In genomic region chr14:54736555-54737552, GRCm38 (mm10) we compare ENCODE assay signal across 11 mouse cellular contexts. TPM values are rescaled to one million over a fixed set of nuclear protein-coding genes. Genes with fewer than 3 reads are reported as not detected.
DNase-seq lines count a peak whose midpoint lies in the region; ATAC-seq and TF ChIP-seq lines count a peak whose summit lies in the region.
"Had no signal": no experiment of that assay in that cellular context is flagged by ENCODE, and none has a peak within 500 bp of the region (broad histone marks: within the 10 kb centered on the region; RNA-seq: fewer than 3 reads in every experiment).

No protein-coding gene starts in this region.

- DNase-seq in left cerebral cortex, adult 2 months (ENCODE audit: extremely low spot score in 1 of 2, low spot score in 2 of 2), result peak in 1 of 2 experiments; percentile 50
- no peak for DNase-seq in left cerebral cortex, postnatal 4 days
- DNase-seq in left cerebral cortex, postnatal 14 days (ENCODE audit: low spot score in 2 of 2), result peak; percentile 70 to 75
- DNase-seq in right cerebral cortex, postnatal 14 days, result peak; percentile 41
- DNase-seq in heart, postnatal 4 days, result no peak
- no peak for DNase-seq in ovary, postnatal 36 days (ENCODE audit: low spot score)
- DNase-seq in liver, embryonic 11.5 days (ENCODE audit: low spot score), result no peak

- no peak overlapping the region for H3K4me2 ChIP-seq in forebrain, embryonic 12.5 days
- H3K4me2 ChIP-seq in liver, embryonic 11.5 days, result no peak overlapping the region

- 52% methylated on average over 14 of the region's 14 CpGs for WGBS in forebrain, embryonic 12.5 days
- 69% methylated on average over 14 of the region's 14 CpGs for WGBS in liver, embryonic 11.5 days

- H3K9ac ChIP-seq in forebrain, embryonic 12.5 days, result no peak overlapping the region
- H3K9ac ChIP-seq in liver, embryonic 11.5 days (ENCODE audit: low read depth, low read length), result no peak overlapping the region

- no peak overlapping the region for H3K4me3 ChIP-seq in left cerebral cortex, adult 2 months
- no peak overlapping the region for H3K4me3 ChIP-seq in forebrain, embryonic 12.5 days (replicated peaks)
- no peak overlapping the region for H3K4me3 ChIP-seq in liver, embryonic 11.5 days (ENCODE audit: low read depth, low read length)
- H3K4me3 ChIP-seq: erythroblast, embryonic 14.5 days had no signal

- H3K4me1 ChIP-seq in forebrain, embryonic 12.5 days, result peaks cover 16% of the 10 kb centered on the region; the same call in 1 of the 2 replicates
- no peaks in the 10 kb centered on the region for H3K4me1 ChIP-seq in liver, embryonic 11.5 days (replicated peaks; ENCODE audit: control insufficient read depth, insufficient read depth, low read length)

- ATAC-seq in forebrain, embryonic 12.5 days (ENCODE audit: low FRiP score), result 0 out of 2 replicates have a peak, but pooled peaks have one; percentile 57
- ATAC-seq in liver, embryonic 11.5 days (replicated peaks; ENCODE audit: low FRiP score), result no peak

- no peak for TF ChIP-seq CTCF in left cerebral cortex, adult 2 months (IDR thresholded peaks at IDR 0.05)

- H3K9me3 ChIP-seq in forebrain, embryonic 12.5 days, result no peaks in the 10 kb centered on the region
- no peaks in the 10 kb centered on the region for H3K9me3 ChIP-seq in liver, embryonic 11.5 days (ENCODE audit: control insufficient read depth, low read length)

- intact Hi-C loops in left cerebral cortex, adult 2 months (cut with DNase I), result no loop called here
- intact Hi-C loops in left cerebral cortex, postnatal 4 days (cut with DNase I), result no loop called here
- intact Hi-C loops in left cerebral cortex, postnatal 14 days (cut with DNase I), result no loop called here

- H3K36me3 ChIP-seq in forebrain, embryonic 12.5 days (replicated peaks), result no peaks in the 10 kb centered on the region
- H3K36me3 ChIP-seq in liver, embryonic 11.5 days (ENCODE audit: control insufficient read depth, insufficient read depth, low read length), result no peaks in the 10 kb centered on the region

- peaks cover 4% of the 10 kb centered on the region; the same call in 1 of the 2 replicates for H3K27me3 ChIP-seq in forebrain, embryonic 12.5 days
- no peaks in the 10 kb centered on the region for H3K27me3 ChIP-seq in liver, embryonic 11.5 days (replicated peaks; ENCODE audit: control insufficient read depth, insufficient read depth, low read length)

- H3K27ac ChIP-seq in left cerebral cortex, adult 2 months, result peak overlapping the region; percentile 78
- no peak overlapping the region for H3K27ac ChIP-seq in forebrain, embryonic 12.5 days
- H3K27ac ChIP-seq in liver, embryonic 11.5 days (ENCODE audit: low read depth, low read length), result no peak overlapping the region

RNA-seq across cellular contexts. Expression of gene Cebpe, which starts 24.9 kb away (rescaled TPM):
- total RNA-seq in left cerebral cortex, adult 2 months (2021), result not detected
- not detected for total RNA-seq in left cerebral cortex, postnatal 4 days (2021)
- polyA plus RNA-seq in forebrain, embryonic 12.5 days (2016; fragmentation: Nextera tagmentation; extraction: Ambion mirVana), result not detected in 2 replicates
- not detected for total RNA-seq in left cerebral cortex, postnatal 14 days (2021)
- not detected for total RNA-seq in heart, postnatal 4 days (2021)
- polyA plus RNA-seq in liver, embryonic 11.5 days (2014; fragmentation: Nextera tagmentation; extraction: Ambion mirVana), result 2.0 and 3.1 TPM in 2 replicates
- total RNA-seq: ES-E14 had no signal
- polyA plus RNA-seq: heart, postnatal 0 days had no signal

RNA-seq across cellular contexts. Expression of gene Gm29776, which starts 38.2 kb away (rescaled TPM):
- not detected for total RNA-seq in left cerebral cortex, adult 2 months (2021)
- total RNA-seq in left cerebral cortex, postnatal 4 days (2021), result not detected
- not detected in 2 replicates for polyA plus RNA-seq in forebrain, embryonic 12.5 days (2016; fragmentation: Nextera tagmentation; extraction: Ambion mirVana)
- not detected for total RNA-seq in left cerebral cortex, postnatal 14 days (2021)
- total RNA-seq in heart, postnatal 4 days (2021), result under 1 TPM; 0.14 to 0.16 TPM
- 0.07 TPM in 1 of 2 replicates, not detected in the other for polyA plus RNA-seq in liver, embryonic 11.5 days (2014; fragmentation: Nextera tagmentation; extraction: Ambion mirVana)
- polyA plus RNA-seq: erythroblast, embryonic 14.5 days had no signal

RNA-seq across cellular contexts. Expression of gene Slc7a8, which starts 44.9 kb away (rescaled TPM):
- 10 to 100 TPM; 54.3 to 58.6 TPM for total RNA-seq in left cerebral cortex, adult 2 months (2021)
- total RNA-seq in left cerebral cortex, postnatal 4 days (2021), result 10 to 100 TPM; 33.7 to 36.5 TPM
- 2.3 and 2.7 TPM in 2 replicates for polyA plus RNA-seq in forebrain, embryonic 12.5 days (2016; fragmentation: Nextera tagmentation; extraction: Ambion mirVana)
- total RNA-seq in left cerebral cortex, postnatal 14 days (2021), result 10 to 100 TPM; 68.7 to 70.6 TPM
- total RNA-seq in heart, postnatal 4 days (2021), result 1 to 10 TPM; 1.9 to 2.0 TPM
- 6.8 and 7.1 TPM in 2 replicates for polyA plus RNA-seq in liver, embryonic 11.5 days (2014; fragmentation: Nextera tagmentation; extraction: Ambion mirVana)

RNA-seq across cellular contexts. Expression of gene Acin1, which starts 50.1 kb away (rescaled TPM):
- 100 to 1,000 TPM; 200 to 232 TPM for total RNA-seq in left cerebral cortex, adult 2 months (2021)
- 100 to 1,000 TPM; 273 to 279 TPM for total RNA-seq in left cerebral cortex, postnatal 4 days (2021)
- 188 and 190 TPM in 2 replicates for polyA plus RNA-seq in forebrain, embryonic 12.5 days (2016; fragmentation: Nextera tagmentation; extraction: Ambion mirVana)
- 100 to 1,000 TPM; 183 to 184 TPM for total RNA-seq in left cerebral cortex, postnatal 14 days (2021)
- 100 to 1,000 TPM; 119 to 129 TPM for total RNA-seq in heart, postnatal 4 days (2021)
- 98.8 and 109 TPM in 2 replicates for polyA plus RNA-seq in liver, embryonic 11.5 days (2014; fragmentation: Nextera tagmentation; extraction: Ambion mirVana)

RNA-seq across cellular contexts. Expression of gene 1700123O20Rik, which starts 50.8 kb away (rescaled TPM):
- total RNA-seq in left cerebral cortex, adult 2 months (2021), result 10 to 100 TPM; 20.2 to 22.7 TPM
- 10 to 100 TPM; 27.4 to 30.2 TPM for total RNA-seq in left cerebral cortex, postnatal 4 days (2021)
- 87.5 and 89.7 TPM in 2 replicates for polyA plus RNA-seq in forebrain, embryonic 12.5 days (2016; fragmentation: Nextera tagmentation; extraction: Ambion mirVana)
- 10 to 100 TPM; 23.4 to 23.8 TPM for total RNA-seq in left cerebral cortex, postnatal 14 days (2021)
- total RNA-seq in heart, postnatal 4 days (2021), result 10 to 100 TPM; 19.3 to 20.9 TPM
- 76.1 and 81.1 TPM in 2 replicates for polyA plus RNA-seq in liver, embryonic 11.5 days (2014; fragmentation: Nextera tagmentation; extraction: Ambion mirVana)

Comparison
In these comparisons a context has a peak if more than half of its experiments do, and no peak if none do; other contexts are left out.
1. DNase-seq: peak in left cerebral cortex, postnatal 14 days (2 of 2) and right cerebral cortex, postnatal 14 days (single experiment); none in left cerebral cortex, postnatal 4 days (single experiment), heart, postnatal 4 days (single experiment), ovary, postnatal 36 days (single experiment) and liver, embryonic 11.5 days (single experiment).
2. RNA of gene Slc7a8, which starts 44.9 kb away (total RNA-seq): 68.7 to 70.6 TPM in left cerebral cortex, postnatal 14 days, 54.3 to 58.6 TPM in left cerebral cortex, adult 2 months and 33.7 to 36.5 TPM in left cerebral cortex, postnatal 4 days; 1.9 to 2.0 TPM in heart, postnatal 4 days; every median in the first group is over 10 times any median in the second.